Mouse (Mus musculus) effector memory CD4-positive, alpha-beta T cell, adult 5 months (primary cell): Measurements from ENCODE around the gene Ktn1. TPM values are rescaled to one million over a fixed set of nuclear protein-coding genes. Genes with fewer than 3 reads are reported as not detected.

Experiments used
- polyA plus RNA-seq: library from polyadenylated mRNA; unstranded; fragments of 100-300 nt; shearing (Covaris generic); gene quantifications from one replicate; pipeline ENCODE4 v1.2.1, GENCODE M21; 2017

The Ktn1 gene
- 54.6 TPM for polyA plus RNA-seq

GRCm38 (mm10) chr14:47648218-47648617 is at the start of gene Ktn1:
Gene Ktn1 (plus strand): TSS chr14:47648448.

Other genes with a start within 250 kb of the Ktn1 start
- gene Dlgap5, start 230.0 kb upstream of the Ktn1 start, polyA plus RNA-seq: 5.0 TPM
- 73.8 TPM for gene Fbxo34, start 198.0 kb upstream of the Ktn1 start, polyA plus RNA-seq
- gene Atg14, start 77.8 kb upstream of the Ktn1 start, polyA plus RNA-seq: 15.5 TPM